Mouse (Mus musculus) midbrain, embryonic 14.5 days (tissue): ENCODE measurements at regions not wholly inside any gene's neighbourhood (a gene's known extent, or its start where the extent isn't known, plus 50 kb on each side); places are given as distances from the start of the nearest gene placed in this dataset.

Experiments
- ATAC-seq: fragments of 200-750 bp; cut with Nextera tagmentation; 2 replicates; pipeline ENCODE4 v1.8.0; 2017; ENCODE audit warnings: moderate number of reproducible peaks, moderate library complexity; ENCODE audit not compliant: low FRiP score, low TSS enrichment
- DNase-seq: peaks from one replicate; pipeline ENCODE4 v3.0.0-alpha.2; 2015
- H3K27ac ChIP-seq: fragments of 300-500 bp; sonication (generic); replicated peaks from 2 replicates; pipeline ENCODE4 v1.5.1; 2014; ENCODE audit warnings: mild to moderate bottlenecking, low read depth, low read length, moderate library complexity
- H3K27me3 ChIP-seq: fragments of 300-500 bp; sonication (generic); 2 replicates; pipeline ENCODE4 v1.6.1; 2014; ENCODE audit warnings: low read length, control low read depth, mixed read lengths; ENCODE audit not compliant: control insufficient read depth, insufficient read depth
- H3K36me3 ChIP-seq: fragments of 300-500 bp; sonication (generic); 2 replicates; pipeline ENCODE4 v1.6.1; 2014; ENCODE audit warnings: low read length, control low read depth; ENCODE audit not compliant: control insufficient read depth, insufficient read depth
- H3K4me1 ChIP-seq: fragments of 300-500 bp; sonication (generic); 2 replicates; pipeline ENCODE4 v1.6.1; 2014; ENCODE audit warnings: mild to moderate bottlenecking, antibody characterized with exemption, low read length, control low read depth; ENCODE audit not compliant: control insufficient read depth, insufficient read depth
- H3K4me2 ChIP-seq: fragments of 300-500 bp; sonication (generic); 2 replicates; pipeline ENCODE4 v1.6.1; 2014; ENCODE audit warnings: mild to moderate bottlenecking, low read length, moderate library complexity
- H3K4me3 ChIP-seq: fragments of 300-500 bp; sonication (generic); replicated peaks from 2 replicates; pipeline ENCODE4 v1.5.1; 2014; ENCODE audit warnings: low read depth, low read length
- H3K9ac ChIP-seq: fragments of 300-500 bp; sonication (generic); replicated peaks from 2 replicates; pipeline ENCODE4 v1.6.1; 2014; ENCODE audit warnings: mild to moderate bottlenecking, low read length, moderate library complexity
- H3K9me3 ChIP-seq: fragments of 300-500 bp; sonication (generic); 2 replicates; pipeline ENCODE4 v1.6.1; 2016; ENCODE audit warnings: low read length, control low read depth, mixed read lengths; ENCODE audit not compliant: control insufficient read depth
- WGBS: fragments of 180-500 bp; shearing (Covaris S2); extraction: QIAGEN DNeasy Blood & Tissue Kit; methylation state at CpG from one replicate; pipeline ENCODE4 v1.1.7; 2014; 5-methylcytosine and 5-hydroxymethylcytosine counted together

- DNase-seq (peak; percentile 8), ATAC-seq (no peak)
- no peaks in the 10 kb centered on the region for H3K9me3 ChIP-seq
- H3K36me3 ChIP-seq: no peaks in the 10 kb centered on the region
- no peaks in the 10 kb centered on the region for H3K27me3 ChIP-seq
- no peak overlapping the region for H3K27ac ChIP-seq
- no peaks in the 10 kb centered on the region for H3K4me1 ChIP-seq
- no peak overlapping the region for H3K4me2 ChIP-seq
- no peak overlapping the region for H3K4me3 ChIP-seq
- no peak overlapping the region for H3K9ac ChIP-seq
- WGBS: 75% methylated on average over 4 of the region's 4 CpGs
Measured at GRCm38 (mm10) chr3:8440701-8441365, 1169.1 kb downstream of the Zfp704 start.
